Mouse (Mus musculus): ENCODE measurements around the gene Isoc2b. TPM values are rescaled to one million over a fixed set of nuclear protein-coding genes. Genes with fewer than 3 reads are reported as not detected.
"Not testable (repeated sequence)": the region's sequence is repeated elsewhere in the genome, so short reads cannot be mapped to it uniquely, and the experiment has no call there.

Isoc2b gene
- polyA plus RNA-seq, 1 experiment from 2014 or later, result 3.7 TPM

DNA sequence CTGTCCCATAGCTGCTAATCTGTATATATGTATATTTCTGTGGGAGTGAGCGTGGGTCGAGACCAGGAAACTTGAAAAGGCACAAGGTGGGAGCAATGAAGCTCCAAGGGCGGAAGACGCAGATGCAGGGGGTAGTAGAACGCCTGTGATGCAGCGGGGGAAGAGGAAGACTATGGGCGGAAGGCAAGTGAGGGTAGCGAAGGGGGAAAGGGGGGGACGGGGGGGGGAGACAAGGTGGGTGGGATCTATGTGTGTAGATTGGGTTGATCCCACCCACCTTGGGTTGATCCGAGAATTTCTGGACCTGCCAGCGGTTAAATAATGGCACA is 30.4 kb upstream of the Isoc2b start:
- 20% methylated on average over 11 of the region's 11 CpGs for WGBS (ENCODE audit: insufficient replicate concordance)
- H3K27me3 ChIP-seq, result no peaks in the 10 kb centered on the region
- H3K9ac ChIP-seq, result peak overlapping the region; percentile 39; the same call in 1 of the 2 replicates
- no peaks in the 10 kb centered on the region for H3K9me3 ChIP-seq (replicated peaks)
- peak overlapping the region; percentile 47 for H3K4me3 ChIP-seq (replicated peaks)
- peak overlapping the region; percentile 66 for H3K27ac ChIP-seq (replicated peaks)
- H3K36me3 ChIP-seq (replicated peaks), result no peaks in the 10 kb centered on the region
- H3K4me2 ChIP-seq, result peak overlapping the region; percentile 69
- peak; percentile 20; the same call in 1 of the 2 replicates for ATAC-seq (ENCODE audit: insufficient read depth)
- peaks cover 22% of the 10 kb centered on the region for H3K4me1 ChIP-seq (replicated peaks)

GRCm38 (mm10) chr7:4899649-4900522 is 29.8 kb upstream of the Isoc2b start:
- WGBS (ENCODE audit: insufficient replicate concordance), result 5% methylated on average over 19 of the region's 19 CpGs
- Histone ChIP-seq H3K27ac (replicated peaks) (peak overlapping the region; percentile 66), H3K36me3 (replicated peaks) (no peaks in the 10 kb centered on the region), H3K9ac (peak overlapping the region; percentile 39; the same call in 1 of the 2 replicates), H3K9me3 (replicated peaks) (no peaks in the 10 kb centered on the region), H3K4me1 (replicated peaks) (peaks cover 22% of the 10 kb centered on the region), H3K4me2 (peak overlapping the region; percentile 69), H3K4me3 (replicated peaks) (peak overlapping the region; percentile 47), H3K27me3 (no peaks in the 10 kb centered on the region)
- peak; percentile 69 for ATAC-seq (ENCODE audit: insufficient read depth)

DNA sequence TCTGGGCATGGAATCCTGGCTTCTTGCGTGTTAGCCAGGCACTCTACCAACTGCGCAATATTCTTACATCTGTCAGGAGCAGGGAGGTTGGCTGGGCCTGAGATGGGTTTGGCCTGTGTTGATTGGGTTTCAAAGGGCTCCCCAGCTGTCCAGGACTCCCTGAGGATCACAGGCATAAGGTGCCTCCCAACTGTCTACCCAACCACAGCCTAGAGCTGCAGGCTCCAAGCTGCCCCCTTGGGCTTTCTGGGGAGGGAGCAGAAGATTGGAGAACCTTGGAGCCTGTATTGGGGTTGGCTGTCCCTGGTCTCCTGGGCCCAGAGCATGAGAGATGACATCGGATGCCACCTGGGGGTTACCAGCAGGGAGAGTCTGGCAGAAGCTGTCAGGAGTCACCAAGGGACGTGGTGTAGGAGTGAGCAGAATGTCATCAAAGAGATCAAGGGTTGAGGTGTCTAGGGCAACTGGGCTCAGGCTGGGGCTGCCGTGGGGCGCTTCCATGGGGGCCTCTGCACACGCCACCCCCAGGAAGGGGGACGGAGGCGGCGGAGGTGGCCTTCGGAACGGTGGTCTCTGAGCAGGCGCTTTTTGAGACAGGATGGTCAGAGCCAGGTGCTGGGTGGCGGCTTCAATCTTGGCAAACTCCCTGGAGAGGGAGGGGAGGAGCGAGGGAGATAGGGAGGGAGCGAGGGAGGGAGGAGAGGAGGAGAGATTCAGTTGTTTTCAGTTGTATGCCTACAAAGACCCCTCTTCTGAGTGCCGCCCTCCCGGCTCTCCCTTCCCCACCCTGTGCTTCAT is 29.0 kb upstream of the Isoc2b start:
- Histone ChIP-seq H3K36me3 (replicated peaks) (no peaks in the 10 kb centered on the region), H3K27ac (replicated peaks) (no peak overlapping the region; the same call in 1 of the 2 replicates), H3K27me3 (no peaks in the 10 kb centered on the region), H3K4me1 (replicated peaks) (peaks cover 22% of the 10 kb centered on the region), H3K4me3 (replicated peaks) (peak overlapping the region; percentile 47), H3K9ac (peak overlapping the region; percentile 13; the same call in 1 of the 2 replicates), H3K4me2 (peak overlapping the region; percentile 69), H3K9me3 (replicated peaks) (no peaks in the 10 kb centered on the region)
- ATAC-seq (ENCODE audit: insufficient read depth), result peak; percentile 11
- WGBS (ENCODE audit: insufficient replicate concordance), result 36% methylated on average over 18 of the region's 18 CpGs

- Histone ChIP-seq H3K27ac (replicated peaks) (no peak overlapping the region), H3K4me2 (no peak overlapping the region), H3K9me3 (replicated peaks) (no peaks in the 10 kb centered on the region), H3K36me3 (replicated peaks) (no peaks in the 10 kb centered on the region), H3K4me1 (replicated peaks) (peaks cover 15% of the 10 kb centered on the region), H3K9ac (no peak overlapping the region), H3K27me3 (no peaks in the 10 kb centered on the region), H3K4me3 (replicated peaks) (no peak overlapping the region)
- no peak for ATAC-seq (ENCODE audit: insufficient read depth)
- 68% methylated on average over 11 of the region's 11 CpGs for WGBS (ENCODE audit: insufficient replicate concordance)
These were observed 25.1 kb upstream of the Isoc2b start for GRCm38 (mm10) chr7:4895186-4895585.

DNA sequence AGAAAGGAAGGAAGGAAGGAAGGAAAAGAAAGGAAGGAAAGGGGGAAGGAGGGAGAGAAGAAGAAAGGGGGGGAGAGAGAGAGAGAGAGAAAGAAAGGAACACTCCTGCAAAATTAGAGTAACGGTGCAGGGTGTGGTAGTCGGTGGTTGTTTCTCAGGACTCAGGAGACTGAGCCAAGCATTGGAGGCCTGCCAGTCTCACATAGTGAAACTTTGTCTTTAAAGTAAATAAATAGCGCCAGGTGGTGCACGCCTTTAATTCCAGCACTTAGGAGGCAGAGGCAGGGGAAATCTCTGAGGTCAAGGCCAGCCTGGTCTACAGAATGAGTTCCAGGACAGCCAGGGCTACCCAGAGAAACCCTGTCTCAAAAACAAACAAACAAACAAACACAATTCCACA is 16.6 kb upstream of the Isoc2b start:
- H3K4me2 ChIP-seq, result no peak overlapping the region
- H3K4me3 ChIP-seq (replicated peaks), result no peak overlapping the region
- H3K9me3 ChIP-seq (replicated peaks), result no peaks in the 10 kb centered on the region
- H3K9ac ChIP-seq, result no peak overlapping the region
- 59% methylated on average over 4 of the region's 4 CpGs for WGBS (ENCODE audit: insufficient replicate concordance)
- H3K4me1 ChIP-seq (replicated peaks), result no peaks in the 10 kb centered on the region
- no peak for ATAC-seq (ENCODE audit: insufficient read depth)
- H3K36me3 ChIP-seq (replicated peaks), result peaks cover 4% of the 10 kb centered on the region
- no peaks in the 10 kb centered on the region for H3K27me3 ChIP-seq
- H3K27ac ChIP-seq (replicated peaks), result no peak overlapping the region

- not testable (repeated sequence) for H3K4me2 ChIP-seq; H3K9me3 ChIP-seq (replicated peaks); H3K4me3 ChIP-seq (replicated peaks); H3K27me3 ChIP-seq; H3K9ac ChIP-seq; H3K36me3 ChIP-seq (replicated peaks); ATAC-seq (ENCODE audit: insufficient read depth); H3K27ac ChIP-seq (replicated peaks)
- 68% methylated on average over 1 of the region's 1 CpGs for WGBS (ENCODE audit: insufficient replicate concordance)
- peaks cover 34% of the 10 kb centered on the region for H3K4me1 ChIP-seq (replicated peaks)
These were observed 9.0 kb upstream of the Isoc2b start for GRCm38 (mm10) chr7:4879036-4879435.

DNA sequence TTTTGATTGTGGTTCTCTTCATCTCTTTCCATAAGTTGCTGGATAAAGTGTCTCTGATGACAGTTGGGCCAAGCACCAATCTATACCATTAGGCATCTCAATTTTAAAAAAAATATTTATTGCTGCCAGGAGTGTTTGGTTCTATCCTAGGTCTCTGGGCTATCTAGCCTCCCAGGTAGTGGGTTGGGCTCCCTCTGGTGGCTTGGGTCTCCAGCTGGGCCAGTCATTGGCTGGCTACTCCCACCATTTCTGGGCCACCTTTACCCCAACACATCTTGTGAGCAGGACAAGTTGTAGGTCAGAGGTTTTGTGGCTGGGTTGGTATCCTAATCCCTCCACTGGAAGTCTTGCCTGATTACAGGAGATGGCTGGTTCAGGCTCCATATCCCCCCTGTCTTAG is 8.1 kb upstream of the Isoc2b start:
- no peaks in the 10 kb centered on the region for H3K9me3 ChIP-seq (replicated peaks)
- no peaks in the 10 kb centered on the region for H3K27me3 ChIP-seq
- H3K36me3 ChIP-seq (replicated peaks), result peaks cover 4% of the 10 kb centered on the region; the same call in 1 of the 2 replicates
- H3K27ac ChIP-seq (replicated peaks), result peak overlapping the region; percentile 71; the same call in 1 of the 2 replicates
- H3K4me3 ChIP-seq (replicated peaks), result peak overlapping the region; percentile 66
- peaks cover 34% of the 10 kb centered on the region for H3K4me1 ChIP-seq (replicated peaks)
- no peak overlapping the region; the same call in 1 of the 2 replicates for H3K9ac ChIP-seq
- H3K4me2 ChIP-seq, result peak overlapping the region; percentile 95
- no peak for ATAC-seq (ENCODE audit: insufficient read depth)

DNA sequence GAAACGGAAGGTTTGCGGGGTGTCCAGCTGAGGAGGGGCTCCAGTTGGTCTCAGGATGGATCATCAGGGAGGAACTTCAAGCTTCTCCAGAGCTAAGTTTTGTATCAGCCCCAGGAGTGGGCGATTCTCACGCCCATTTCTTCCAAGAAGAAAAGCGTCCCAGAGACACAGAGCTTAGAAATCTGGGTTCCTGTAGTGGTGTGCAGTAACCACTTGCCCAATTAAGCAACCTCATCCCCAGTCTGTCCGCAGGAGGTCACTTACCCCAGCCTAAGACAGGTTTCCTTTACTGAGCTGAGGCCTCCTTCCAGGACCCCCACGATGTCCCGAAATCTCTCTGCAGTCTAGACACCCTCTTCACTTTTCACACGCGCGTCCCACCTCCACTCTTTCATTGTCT is 7.2 kb upstream of the Isoc2b start:
- Histone ChIP-seq H3K9ac (peak overlapping the region; percentile 58), H3K4me2 (peak overlapping the region; percentile 95), H3K27me3 (no peaks in the 10 kb centered on the region), H3K27ac (replicated peaks) (peak overlapping the region; percentile 71), H3K4me1 (replicated peaks) (peaks cover 34% of the 10 kb centered on the region), H3K36me3 (replicated peaks) (peaks cover 3% of the 10 kb centered on the region; the same call in 1 of the 2 replicates), H3K4me3 (replicated peaks) (peak overlapping the region; percentile 66), H3K9me3 (replicated peaks) (no peaks in the 10 kb centered on the region)
- peak; percentile 22 for ATAC-seq (ENCODE audit: insufficient read depth)
- WGBS (ENCODE audit: insufficient replicate concordance), result 8% methylated on average over 11 of the region's 11 CpGs

- ATAC-seq (ENCODE audit: insufficient read depth), result peak; percentile 99
- H3K9ac ChIP-seq, result peak within 1 kb of the TSS; percentile 58
- peak within 1 kb of the TSS; percentile 66 for H3K4me3 ChIP-seq (replicated peaks)
- no peaks in the 10 kb centered on the region for H3K36me3 ChIP-seq (replicated peaks)
- under 1% methylated on average over 22 of the region's 22 CpGs for WGBS (ENCODE audit: insufficient replicate concordance)
- peaks cover 34% of the 10 kb centered on the region for H3K4me1 ChIP-seq (replicated peaks)
- peak within 1 kb of the TSS; percentile 76 for H3K27ac ChIP-seq (replicated peaks)
- H3K9me3 ChIP-seq (replicated peaks), result no peaks in the 10 kb centered on the region
- H3K27me3 ChIP-seq, result no peaks in the 10 kb centered on the region
- H3K4me2 ChIP-seq, result peak within 1 kb of the TSS; percentile 95
These were observed 6.7 kb upstream of the Isoc2b start, which contains the start of gene Isoc2a for GRCm38 (mm10) chr7:4876753-4877221. TSS of gene Isoc2a (plus strand) at chr7:4877153.

GRCm38 (mm10) chr7:4866631-4867180 is 3.4 kb downstream of the Isoc2b start:
- Histone ChIP-seq H3K4me1 (replicated peaks) (peaks cover 23% of the 10 kb centered on the region), H3K27me3 (0 out of 2 replicates have a peak, but pooled peaks cover 3% of the 10 kb centered on the region), H3K4me2 (peak overlapping the region; percentile 86), H3K9me3 (replicated peaks) (no peaks in the 10 kb centered on the region), H3K36me3 (replicated peaks) (no peaks in the 10 kb centered on the region), H3K27ac (replicated peaks) (peak overlapping the region; percentile 59; the same call in 1 of the 2 replicates), H3K9ac (peak overlapping the region; percentile 69), H3K4me3 (replicated peaks) (peak overlapping the region; percentile 69)
- 31% methylated on average over 10 of the region's 10 CpGs for WGBS (ENCODE audit: insufficient replicate concordance)
- no peak for ATAC-seq (ENCODE audit: insufficient read depth)

All from liver, embryonic 15.5 days (tissue).